13 mouse cellular contexts compared by ENCODE assay signal in genomic region chr6:12555114-12556099, GRCm38 (mm10).
A peak's percentile ranks its signal among the peaks of the same experiment; 100 is the strongest.
DNase-seq lines count a peak whose midpoint lies in the region; ATAC-seq and TF ChIP-seq lines count a peak whose summit lies in the region.
"Had no signal": no experiment of that assay in that cellular context is flagged by ENCODE, and none has a peak within 500 bp of the region (broad histone marks: within the 10 kb centered on the region; RNA-seq: fewer than 3 reads in every experiment).

No protein-coding gene starts in this region.

- no peaks in the 10 kb centered on the region for H3K9me3 ChIP-seq in hindbrain, postnatal 0 days (ENCODE audit: low read length)
- H3K9me3 ChIP-seq in hindbrain, embryonic 14.5 days (ENCODE audit: control insufficient read depth, low read length): no peaks in the 10 kb centered on the region
- H3K9me3 ChIP-seq in neural tube, embryonic 14.5 days (ENCODE audit: control insufficient read depth, low read length): no peaks in the 10 kb centered on the region

- ATAC-seq in hindbrain, postnatal 0 days: peak; percentile 43
- no peak for ATAC-seq in hindbrain, embryonic 14.5 days (ENCODE audit: low FRiP score)
- peak; percentile 47; the same call in 1 of the 2 replicates for ATAC-seq in neural tube, embryonic 14.5 days (ENCODE audit: low read depth)
- ATAC-seq: intestine, postnatal 0 days had no signal

- H3K9ac ChIP-seq in hindbrain, postnatal 0 days (replicated peaks; ENCODE audit: low read length): no peak overlapping the region
- H3K9ac ChIP-seq in hindbrain, embryonic 14.5 days: no peak overlapping the region
- no peak overlapping the region for H3K9ac ChIP-seq in neural tube, embryonic 14.5 days (replicated peaks; ENCODE audit: low read depth, low read length)

- WGBS in hindbrain, postnatal 0 days: 82% methylated on average over 32 of the region's 32 CpGs
- WGBS in hindbrain, embryonic 14.5 days: 86% methylated on average over 32 of the region's 32 CpGs
- 75% methylated on average over 32 of the region's 32 CpGs for WGBS in neural tube, embryonic 14.5 days

- TF ChIP-seq CTCF in hindbrain, postnatal 0 days (IDR thresholded peaks at IDR 0.05; ENCODE audit: low read depth): no peak

- no peak overlapping the region for H3K4me2 ChIP-seq in hindbrain, postnatal 0 days (ENCODE audit: low read depth, low read length)
- no peak overlapping the region for H3K4me2 ChIP-seq in hindbrain, embryonic 14.5 days (replicated peaks)
- no peak overlapping the region for H3K4me2 ChIP-seq in neural tube, embryonic 14.5 days (ENCODE audit: low read depth, low read length)

- H3K4me1 ChIP-seq in hindbrain, postnatal 0 days (ENCODE audit: insufficient read depth, low read length): no peaks in the 10 kb centered on the region
- peaks cover 7% of the 10 kb centered on the region; the same call in 1 of the 2 replicates for H3K4me1 ChIP-seq in hindbrain, embryonic 14.5 days (replicated peaks; ENCODE audit: control insufficient read depth, insufficient read depth, low read length)
- H3K4me1 ChIP-seq in neural tube, embryonic 14.5 days (ENCODE audit: control insufficient read depth, insufficient read depth, low read length): peaks cover 3% of the 10 kb centered on the region; the same call in 1 of the 2 replicates

- no peak overlapping the region for H3K27ac ChIP-seq in hindbrain, postnatal 0 days
- H3K27ac ChIP-seq in hindbrain, embryonic 14.5 days: no peak overlapping the region
- H3K27ac ChIP-seq in neural tube, embryonic 14.5 days (ENCODE audit: low read depth, low read length): no peak overlapping the region

- H3K4me3 ChIP-seq in hindbrain, postnatal 0 days (ENCODE audit: low read length): no peak overlapping the region
- H3K4me3 ChIP-seq in hindbrain, embryonic 14.5 days (replicated peaks; ENCODE audit: low read length): no peak overlapping the region
- no peak overlapping the region for H3K4me3 ChIP-seq in neural tube, embryonic 14.5 days (ENCODE audit: low read depth, low read length)

- H3K27me3 ChIP-seq in hindbrain, postnatal 0 days (ENCODE audit: insufficient read depth, low read length): no peaks in the 10 kb centered on the region
- no peaks in the 10 kb centered on the region for H3K27me3 ChIP-seq in hindbrain, embryonic 14.5 days (ENCODE audit: control insufficient read depth, insufficient read depth, low read length)
- H3K27me3 ChIP-seq in neural tube, embryonic 14.5 days (ENCODE audit: control insufficient read depth, insufficient read depth, low read length): no peaks in the 10 kb centered on the region

- 0 out of 2 replicates have a peak, but pooled peaks cover 3% of the 10 kb centered on the region for H3K36me3 ChIP-seq in hindbrain, postnatal 0 days (ENCODE audit: insufficient read depth, low read length)
- H3K36me3 ChIP-seq in hindbrain, embryonic 14.5 days (replicated peaks; ENCODE audit: control insufficient read depth, insufficient read depth): peaks cover 10% of the 10 kb centered on the region
- H3K36me3 ChIP-seq in neural tube, embryonic 14.5 days (ENCODE audit: control insufficient read depth, insufficient read depth, low read length): no peaks in the 10 kb centered on the region

- DNase-seq in hindbrain, postnatal 0 days (ENCODE audit: low spot score): no peak
- DNase-seq in hindbrain, embryonic 14.5 days (ENCODE audit: low spot score): no peak
- peak; percentile 32 for DNase-seq in ZHBTc4 (ENCODE audit: low read depth, low spot score)
- peak; percentile 16 for DNase-seq in kidney, postnatal 10 days
- DNase-seq in layer of hippocampus, postnatal 14 days (ENCODE audit: low spot score in 2 of 2): no peak
- no peak for DNase-seq in T-cell, adult 2 months (ENCODE audit: low spot score)
- DNase-seq: embryo, embryonic 11 days; gastrocnemius, postnatal 25 days; heart, postnatal 10 days; lung, adult 2 months; spleen, adult 18-20 months had no signal

Comparison
In these comparisons a context has a peak if more than half of its experiments do, and no peak if none do; other contexts are left out.
1. DNase-seq: peak in ZHBTc4 (single experiment) and kidney, postnatal 10 days (single experiment); none in hindbrain, postnatal 0 days (single experiment), hindbrain, embryonic 14.5 days (single experiment), layer of hippocampus, postnatal 14 days (0 of 2) and T-cell, adult 2 months (single experiment).